Mouse (Mus musculus) heart, postnatal 4 days (tissue): ENCODE data around the gene Tnks2. TPM values are rescaled to one million over a fixed set of nuclear protein-coding genes. Genes with fewer than 3 reads are reported as not detected.
A peak's percentile ranks its signal among the peaks of the same experiment; 100 is the strongest.
"Not testable (repeated sequence)": the region's sequence is repeated elsewhere in the genome, so short reads cannot be mapped to it uniquely, and the experiment has no call there.

Experiments
- DNase-seq: peaks from one replicate; pipeline ENCODE4 v3.0.0; 2021
- total RNA-seq, 2 experiments: library from RNA; stranded (reverse); gene quantifications; 2 replicates each; pipeline ENCODE4 v1.2.3; 2021

Tnks2 gene
- 100 to 1,000 TPM; 109 to 113 TPM for total RNA-seq

DNA sequence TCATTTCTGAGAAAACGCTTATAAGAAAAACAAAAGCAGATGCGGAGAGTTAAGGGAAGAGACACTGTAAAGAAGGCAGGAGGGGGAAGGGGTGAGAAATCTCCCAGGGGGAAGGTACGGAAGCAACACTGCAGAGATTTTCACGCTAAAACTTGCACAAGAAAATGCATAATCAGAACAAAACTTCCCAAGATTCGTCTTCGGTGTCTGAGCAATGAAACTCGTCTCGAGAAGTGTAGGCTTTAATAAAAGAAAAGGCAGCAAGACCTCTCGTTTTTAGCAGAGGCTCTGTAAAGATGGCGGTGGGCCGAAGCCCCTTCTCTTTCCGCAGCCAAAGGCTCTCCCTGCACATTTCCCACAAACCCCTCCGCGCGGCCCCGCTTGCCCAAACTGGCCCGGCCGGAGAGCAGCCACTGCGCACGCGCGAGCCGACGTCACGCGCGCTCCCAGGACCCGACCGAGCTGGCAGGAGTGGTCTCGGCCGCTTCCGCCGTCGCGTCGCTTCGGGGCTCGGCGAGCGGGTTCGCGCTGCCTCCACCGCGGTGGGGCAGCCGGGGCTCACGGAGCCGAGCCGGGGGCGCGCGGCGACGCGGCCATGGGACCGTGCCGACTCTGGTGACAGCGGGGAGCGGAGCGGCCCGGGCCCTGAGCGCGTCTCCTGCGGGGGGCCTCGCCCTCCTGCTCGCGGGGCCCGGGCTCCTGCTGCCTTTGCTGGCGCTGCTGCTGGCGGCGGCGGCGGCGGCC lies at the start of gene Tnks2:
Gene Tnks2, plus strand, starts transcription at position 445 of the 744 bp plus-strand sequence.
- DNase-seq = peak; percentile 99

DNA sequence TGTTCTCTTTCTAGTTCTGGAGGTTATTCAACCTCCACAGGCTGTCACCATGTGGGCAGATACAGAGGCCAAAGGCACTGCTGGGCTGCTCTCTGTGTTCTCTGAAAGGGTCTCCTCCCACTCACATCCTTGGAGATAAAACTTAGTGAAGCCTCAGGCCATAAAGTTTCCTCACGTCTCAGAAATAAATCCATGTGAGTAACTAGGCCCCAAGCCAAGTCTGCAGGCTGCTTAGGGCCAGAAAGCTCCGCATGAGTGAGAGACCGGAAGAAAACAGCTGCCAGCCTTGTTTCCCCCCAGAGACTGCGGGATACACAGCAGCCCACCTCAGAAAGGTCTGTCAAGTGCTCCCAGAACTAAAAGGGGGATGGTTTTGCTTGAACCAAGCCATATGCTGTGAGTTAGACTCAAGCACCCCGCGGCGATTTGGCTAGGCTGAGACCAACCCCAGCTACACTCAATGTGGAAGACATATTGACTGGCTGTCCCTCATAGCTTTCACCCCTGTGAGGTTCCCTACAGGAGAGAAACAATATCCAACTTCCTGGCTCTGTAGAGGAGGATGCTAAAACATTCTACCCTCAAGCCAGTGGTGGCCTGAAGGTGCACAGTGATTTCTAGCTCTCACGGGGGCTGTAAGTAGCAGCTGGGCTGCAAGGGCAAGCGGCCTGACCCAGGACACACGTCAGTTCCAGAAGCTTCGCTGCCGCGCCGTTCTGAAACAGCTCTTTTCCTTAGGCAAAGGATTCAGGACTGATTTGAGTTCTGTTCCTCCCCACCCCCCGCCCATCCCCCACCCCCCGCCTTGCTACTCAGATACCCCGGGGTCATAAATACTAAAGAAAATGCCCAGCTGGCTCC lies 43.9 kb upstream of the Tnks2 start:
- peak; percentile 72 for DNase-seq

DNA sequence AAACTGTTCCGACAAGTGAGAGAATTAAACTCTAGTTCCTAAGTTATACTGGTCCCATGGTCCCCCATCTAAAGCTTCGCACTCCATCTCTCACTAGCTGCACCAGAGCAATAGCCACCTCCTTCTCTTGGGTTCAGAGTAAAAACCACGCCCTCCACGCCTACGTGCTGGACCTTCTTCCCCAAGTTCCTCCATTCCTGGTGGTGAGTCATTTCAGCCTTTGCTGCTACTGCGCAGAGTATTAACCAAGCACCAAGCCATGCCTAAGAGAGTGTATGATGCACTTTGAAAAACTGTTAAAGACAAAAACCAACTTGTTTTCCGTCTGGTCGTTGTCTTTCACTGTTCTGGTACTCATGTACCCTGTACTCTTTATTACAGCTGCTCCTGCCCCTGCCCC lies 41.4 kb upstream of the Tnks2 start:
- peak; percentile 34 for DNase-seq

DNA sequence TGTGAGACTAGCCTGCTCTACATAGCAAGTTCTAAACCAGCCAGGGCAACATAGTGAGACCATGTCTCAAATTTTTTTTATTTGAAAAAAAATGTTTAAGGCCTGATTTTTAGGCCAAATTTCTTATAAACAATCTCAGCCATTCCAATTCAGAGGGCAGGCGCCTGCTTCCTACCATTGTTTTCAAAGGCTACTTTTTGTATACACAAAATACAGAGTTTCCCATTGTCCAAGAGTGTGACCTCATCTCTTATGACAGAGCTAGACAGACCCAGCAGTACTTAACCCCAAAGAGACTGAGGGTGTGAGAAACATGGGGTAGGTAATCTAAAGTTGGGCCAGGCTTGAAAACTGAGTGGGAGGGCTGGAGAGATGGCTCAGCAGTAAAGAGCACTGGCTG lies 40.6 kb upstream of the Tnks2 start:
- DNase-seq = no peak

DNA sequence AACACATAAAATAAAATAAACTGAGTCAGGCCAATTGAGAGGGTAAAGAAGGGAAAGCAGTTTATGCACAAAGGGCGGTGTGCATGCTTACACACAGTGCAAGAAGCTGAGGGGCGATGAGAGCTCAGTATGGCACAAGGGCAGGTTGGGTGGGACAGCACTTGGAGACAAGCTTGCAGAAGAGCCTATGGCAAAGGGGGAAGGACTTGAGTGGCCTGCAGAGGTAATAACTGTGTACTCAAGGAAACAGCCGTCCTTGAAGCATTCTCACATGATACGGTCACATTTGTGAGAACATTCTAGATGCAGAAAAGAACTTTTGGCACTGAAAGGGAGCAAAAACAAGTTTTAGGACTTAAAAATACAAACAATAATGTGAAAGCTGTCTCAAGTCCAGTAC lies 40.0 kb upstream of the Tnks2 start:
- no peak for DNase-seq

DNA sequence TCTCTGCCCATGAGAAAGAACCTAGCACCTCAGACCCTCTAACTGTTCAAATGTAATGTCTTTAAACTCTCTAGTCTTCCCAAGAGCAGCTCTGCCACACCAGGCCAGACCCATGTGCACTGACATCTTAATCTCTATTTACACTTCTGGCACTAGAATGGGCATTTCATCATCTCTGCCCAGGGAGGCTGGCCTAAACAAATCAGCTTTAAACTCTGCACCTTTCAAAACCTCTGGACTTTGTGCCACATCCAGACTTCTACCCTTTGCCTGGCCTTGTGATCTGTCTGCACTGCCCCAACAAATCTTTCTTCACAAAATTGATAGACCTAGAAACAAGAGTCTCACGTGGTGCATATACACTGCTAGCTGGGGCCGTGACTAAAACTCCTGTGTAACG lies 38.8 kb upstream of the Tnks2 start:
- DNase-seq = no peak

DNA sequence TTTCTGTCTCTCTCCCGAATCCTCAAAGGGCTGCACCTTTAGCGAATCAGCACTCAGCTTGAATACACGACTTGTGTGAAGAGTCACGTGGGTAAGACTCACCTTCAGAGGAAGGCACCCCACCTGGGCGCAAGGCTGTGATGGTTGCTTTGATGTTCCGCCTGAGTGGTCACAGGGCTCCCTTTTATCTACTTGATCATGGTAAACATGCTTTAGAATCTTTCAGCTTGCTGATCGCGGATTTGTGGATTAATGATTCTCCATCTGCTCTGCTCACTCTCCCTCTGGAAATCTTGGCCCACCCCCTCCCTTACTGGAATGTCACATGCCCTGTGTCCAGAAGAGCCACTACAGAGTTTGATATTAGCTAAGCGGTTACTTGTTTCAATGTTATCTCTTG lies 37.1 kb upstream of the Tnks2 start:
- DNase-seq = no peak

DNA sequence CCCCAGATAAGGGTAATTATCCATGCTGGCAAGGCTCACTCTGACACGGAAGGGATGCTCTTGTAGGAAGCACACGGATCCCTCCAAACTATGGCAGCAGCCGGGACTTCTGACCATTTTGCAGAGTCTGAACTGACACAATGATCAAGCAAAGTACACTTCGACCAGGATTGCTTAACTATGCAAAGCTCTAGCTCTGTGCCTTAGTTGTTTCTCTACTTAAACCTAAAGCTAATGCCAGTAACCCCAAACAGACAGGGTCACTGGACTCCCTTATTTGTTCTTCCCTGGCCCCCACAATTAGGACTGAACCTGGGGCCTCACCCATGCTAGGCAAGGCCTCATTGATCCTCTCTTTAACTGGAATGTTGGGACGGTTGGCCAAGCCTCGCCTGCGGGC lies 33.7 kb upstream of the Tnks2 start:
- DNase-seq = no peak

DNA sequence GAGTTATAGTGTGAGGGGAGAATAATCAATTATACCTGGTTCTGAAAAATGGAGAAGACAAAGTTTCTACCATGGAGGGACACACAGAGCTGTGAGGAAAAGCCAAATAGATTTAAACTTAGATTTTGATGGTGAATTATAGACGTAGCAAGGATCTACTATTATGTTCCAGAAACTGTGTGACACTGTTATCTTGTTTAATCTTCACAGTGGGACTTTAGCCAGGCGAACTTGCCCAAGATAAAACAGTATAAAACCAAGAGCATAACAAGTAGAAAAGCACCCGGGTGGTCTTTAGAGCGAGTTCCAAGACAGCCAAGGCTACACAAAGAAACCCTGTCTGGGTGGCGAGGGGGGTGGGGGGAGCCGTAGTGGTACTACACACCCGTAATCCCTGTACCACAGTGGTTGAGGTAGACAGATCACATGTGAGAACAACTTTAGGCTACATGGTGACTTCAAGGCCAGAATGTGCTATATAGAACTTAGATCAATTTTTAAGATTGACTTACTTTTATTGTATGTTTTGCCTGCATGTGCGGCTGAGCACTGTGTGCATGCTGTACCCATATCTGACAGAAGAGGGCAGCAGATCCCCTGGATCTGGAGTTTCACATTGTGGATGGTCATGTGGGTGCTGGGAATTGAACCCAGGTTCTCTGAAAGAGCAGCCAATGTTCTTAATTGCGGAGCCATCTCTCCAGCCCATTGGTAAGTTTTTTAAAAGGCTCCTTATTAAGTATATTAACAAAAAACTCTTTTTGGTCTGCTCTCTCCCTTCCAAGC lies 32.0 kb upstream of the Tnks2 start:
- DNase-seq = no peak

DNA sequence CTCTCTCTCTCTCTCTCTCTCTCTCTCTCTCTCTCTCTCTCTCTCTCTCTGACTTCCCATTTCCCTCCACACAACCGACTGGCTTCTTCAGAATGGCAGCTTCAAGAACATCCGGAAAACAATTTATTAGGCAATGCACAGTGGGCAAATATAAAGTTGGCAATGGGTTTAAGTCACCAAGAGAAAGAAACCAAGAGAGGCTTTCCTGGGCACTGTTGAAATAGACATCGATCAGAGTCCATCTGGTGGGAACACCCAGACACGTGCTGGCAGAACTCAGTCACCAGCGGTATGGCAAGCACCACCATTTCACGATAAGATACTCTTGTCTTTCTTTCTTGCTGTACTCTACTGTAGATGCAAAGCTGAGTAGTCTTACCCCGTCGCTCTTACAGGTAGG lies 30.6 kb upstream of the Tnks2 start:
- DNase-seq = no peak

DNA sequence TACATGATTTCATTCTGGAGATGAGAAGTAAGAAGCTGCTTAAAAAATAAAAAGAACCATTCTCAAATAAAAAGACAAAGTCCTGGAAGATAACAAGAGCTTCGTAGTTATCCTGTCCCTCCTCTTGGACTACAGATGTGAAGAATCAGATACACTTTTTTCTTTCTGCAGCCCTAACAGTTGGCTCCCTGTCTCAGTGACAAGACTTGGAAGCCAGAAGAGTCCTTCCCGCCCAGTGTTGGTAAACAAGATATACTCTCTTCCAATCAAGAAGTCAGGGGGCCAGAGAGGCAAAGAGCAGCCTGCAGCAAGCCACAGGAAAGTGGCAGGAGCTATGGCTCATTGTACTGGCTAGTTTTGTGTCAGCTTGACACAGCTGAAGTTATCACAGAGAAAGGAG lies 27.2 kb upstream of the Tnks2 start:
- no peak for DNase-seq

DNA sequence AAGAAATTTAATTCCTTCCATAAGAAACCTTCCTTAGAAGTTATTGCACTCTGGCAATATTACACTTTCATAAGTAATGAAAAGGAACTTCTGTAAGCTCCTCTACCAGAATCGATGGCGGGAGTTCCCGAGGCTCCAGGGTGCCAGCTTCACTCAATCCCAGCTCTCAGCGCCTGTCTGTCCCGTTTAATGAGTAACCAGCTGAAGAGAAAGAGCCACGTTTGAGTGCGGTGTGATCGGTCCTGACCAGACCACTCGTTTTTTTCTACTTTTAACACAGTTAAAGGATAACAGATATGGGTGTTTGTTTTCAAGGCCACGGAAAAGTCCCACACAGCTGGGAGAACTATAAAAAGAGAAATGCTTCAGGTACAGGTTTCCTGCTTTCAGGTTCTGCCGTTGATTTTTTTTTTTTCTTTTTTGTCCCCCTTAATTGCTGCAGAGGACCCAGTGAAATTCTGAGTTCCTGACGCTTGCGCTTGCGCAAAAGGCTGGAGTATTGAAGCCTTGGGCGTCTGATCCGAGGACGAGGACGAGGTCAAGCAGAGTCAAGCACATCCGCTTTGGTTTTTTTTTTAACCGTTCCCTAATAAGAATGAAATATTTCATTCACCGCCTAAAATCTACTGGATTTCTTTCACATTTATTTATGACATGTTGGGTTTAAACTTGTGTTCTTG lies 25.5 kb upstream of the Tnks2 start:
- DNase-seq = no peak

DNA sequence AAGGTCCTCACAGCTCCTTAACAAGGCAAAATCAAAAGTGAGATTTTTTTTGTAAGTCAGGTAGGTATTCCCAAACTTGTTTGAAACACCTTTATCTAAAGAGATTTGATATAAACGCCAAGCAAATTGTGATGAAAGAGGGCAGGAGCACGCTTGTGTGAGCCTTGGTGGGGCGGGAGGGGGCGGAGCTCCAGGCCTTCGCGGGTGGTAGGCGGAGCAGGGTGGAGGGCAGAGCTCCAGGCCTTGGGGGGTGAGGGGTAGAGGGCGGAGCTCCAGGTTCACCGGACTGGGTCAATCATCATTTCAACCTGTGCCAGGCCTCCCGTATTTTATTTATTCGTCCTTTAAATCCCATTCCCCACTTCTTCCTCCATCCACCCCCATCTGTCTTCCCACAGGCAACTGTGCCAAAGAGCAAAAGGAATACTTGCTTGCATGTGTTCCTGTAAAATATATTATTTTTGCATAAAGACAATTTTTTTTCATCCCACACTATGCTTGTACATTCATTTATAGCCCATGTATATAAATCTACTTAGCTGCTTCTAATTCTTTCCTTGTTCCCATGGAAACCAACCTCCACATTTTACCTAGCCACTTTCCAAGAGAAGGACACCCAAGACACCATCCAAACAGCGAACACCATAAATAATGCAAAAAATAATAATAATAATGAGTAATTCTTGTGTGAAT lies 24.4 kb upstream of the Tnks2 start:
- no peak for DNase-seq

DNA sequence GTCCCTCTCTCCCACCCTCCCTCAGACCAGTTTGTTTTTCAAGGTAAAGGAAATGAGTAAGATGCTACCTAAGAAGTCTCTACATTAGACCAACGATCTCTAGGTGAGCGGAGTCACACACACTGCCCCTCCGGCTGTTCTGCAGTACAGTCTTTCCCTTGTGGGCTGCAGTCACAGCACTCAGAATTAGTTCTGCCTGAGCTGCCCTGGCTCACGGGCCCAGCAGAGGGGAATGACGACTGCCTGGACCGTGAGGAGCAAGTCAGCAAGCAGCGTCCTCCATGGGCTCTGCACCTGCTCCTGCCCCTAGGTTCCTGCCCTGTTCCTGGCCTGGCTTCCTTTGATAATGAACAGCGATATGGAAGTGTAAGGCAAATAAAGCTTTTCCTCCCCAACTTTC lies 22.0 kb upstream of the Tnks2 start:
- no peak for DNase-seq

DNA sequence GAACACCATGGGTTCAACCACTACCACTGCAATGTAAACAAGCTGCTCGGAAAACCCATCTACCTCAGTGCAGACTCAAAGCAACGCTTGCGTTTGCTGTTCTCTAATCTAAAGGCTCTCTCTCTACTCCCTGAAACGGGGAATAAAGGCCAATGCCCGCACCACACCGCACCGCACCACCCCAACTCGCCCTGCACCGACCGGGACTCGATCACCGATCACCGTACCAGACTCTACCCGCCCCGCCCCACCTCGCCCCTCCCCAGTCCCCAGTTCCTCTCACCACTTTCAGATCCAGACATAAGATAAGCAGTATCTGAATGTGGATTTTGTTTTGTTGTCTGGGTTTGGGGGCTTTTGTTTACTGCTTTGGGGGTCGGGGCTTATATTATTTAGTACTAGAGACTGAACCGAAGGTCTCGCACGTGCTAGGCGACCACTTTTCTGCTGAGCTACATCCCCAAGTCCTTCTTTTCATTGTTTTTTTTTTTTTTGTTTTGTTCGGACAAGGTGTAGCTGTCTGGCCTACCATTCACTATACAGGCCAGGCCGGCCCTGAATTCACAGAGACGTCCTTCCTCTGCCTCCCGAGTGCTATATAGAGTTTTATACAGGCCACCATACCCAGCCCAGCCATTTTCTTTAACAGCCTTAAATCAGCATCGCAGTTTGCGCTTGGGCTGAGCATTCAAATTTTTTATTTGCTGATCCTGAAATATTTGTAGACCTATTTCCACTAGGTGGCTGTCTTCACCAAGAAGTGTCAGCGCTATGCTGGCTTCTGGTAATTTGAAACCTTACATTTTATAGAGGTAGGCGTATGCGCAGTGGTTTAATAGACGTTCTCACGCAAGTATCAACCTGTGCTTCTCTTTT lies 18.4 kb upstream of the Tnks2 start:
- DNase-seq = peak; percentile 51

DNA sequence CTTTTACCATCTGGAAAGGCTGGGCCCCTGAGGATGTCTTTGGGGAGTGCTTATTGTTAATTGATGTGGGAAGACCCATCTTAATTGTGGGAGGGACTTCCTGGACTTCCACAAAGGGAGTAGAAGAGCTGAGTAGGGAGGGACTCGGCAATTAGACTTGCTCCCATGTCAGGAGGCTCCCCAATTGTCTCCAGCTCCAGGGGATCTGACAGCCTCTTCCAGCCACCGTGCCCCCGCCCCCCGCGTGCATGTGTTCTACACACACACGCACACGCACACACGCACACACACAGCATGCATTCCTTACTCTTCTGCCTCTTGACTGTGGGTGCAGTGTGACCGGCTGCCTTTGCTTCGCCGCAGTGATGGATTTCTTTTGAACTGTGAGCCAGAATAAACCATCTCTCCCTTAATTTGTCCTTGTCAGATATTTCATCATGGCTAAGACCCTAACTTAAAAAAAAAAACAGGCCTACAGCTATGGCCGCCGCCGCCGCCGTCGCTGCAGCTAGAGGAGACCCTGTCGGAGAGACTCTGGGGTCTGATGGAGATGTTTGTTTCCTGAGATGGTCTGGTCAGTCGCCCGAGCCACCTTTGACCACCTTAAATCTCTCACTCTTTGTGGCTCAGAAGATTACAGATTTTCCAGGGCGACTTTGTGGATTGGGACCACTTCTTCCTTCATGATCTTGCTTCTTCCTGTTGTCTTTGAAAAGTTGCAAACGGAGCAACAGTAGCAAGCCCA lies 15.7 kb upstream of the Tnks2 start:
- peak; percentile 40 for DNase-seq

DNA sequence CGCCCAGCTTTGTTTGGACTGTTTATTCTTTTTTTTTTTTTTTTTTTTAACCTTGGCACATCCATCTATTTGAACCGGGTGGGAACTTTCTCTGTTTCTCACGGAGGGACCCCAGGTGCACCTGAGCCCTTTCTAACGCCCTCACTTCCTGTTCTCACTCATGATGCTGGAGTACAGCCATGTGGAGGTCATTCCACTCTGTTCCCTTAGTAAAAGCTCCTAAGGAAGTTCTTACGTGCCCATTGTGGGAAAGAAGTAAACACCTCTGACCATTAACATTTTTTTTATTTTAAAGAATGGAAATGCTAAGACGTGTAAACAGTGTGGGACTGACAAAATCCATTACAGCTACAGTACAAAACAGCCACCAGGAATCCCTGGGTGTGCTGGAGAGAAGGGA lies 14.8 kb upstream of the Tnks2 start:
- DNase-seq = no peak

DNA sequence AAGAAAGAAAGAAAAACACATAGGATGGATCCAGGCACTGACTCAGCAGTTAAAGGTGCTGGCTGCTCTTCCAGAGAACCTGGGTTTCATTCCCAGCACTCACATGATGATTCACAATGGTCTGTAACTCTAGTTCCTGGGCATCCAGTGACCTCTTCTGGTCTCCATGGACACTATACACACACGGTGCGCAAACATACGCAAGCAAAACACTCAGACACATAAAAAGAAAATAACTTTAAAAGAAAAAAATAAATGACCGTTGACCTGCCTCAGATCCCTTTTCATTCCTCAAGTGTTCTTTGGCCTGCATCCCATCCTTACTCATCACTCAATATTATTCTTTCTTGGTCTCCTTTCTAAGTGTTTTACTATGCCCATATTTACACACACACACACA lies 13.6 kb upstream of the Tnks2 start:
- DNase-seq = no peak

DNA sequence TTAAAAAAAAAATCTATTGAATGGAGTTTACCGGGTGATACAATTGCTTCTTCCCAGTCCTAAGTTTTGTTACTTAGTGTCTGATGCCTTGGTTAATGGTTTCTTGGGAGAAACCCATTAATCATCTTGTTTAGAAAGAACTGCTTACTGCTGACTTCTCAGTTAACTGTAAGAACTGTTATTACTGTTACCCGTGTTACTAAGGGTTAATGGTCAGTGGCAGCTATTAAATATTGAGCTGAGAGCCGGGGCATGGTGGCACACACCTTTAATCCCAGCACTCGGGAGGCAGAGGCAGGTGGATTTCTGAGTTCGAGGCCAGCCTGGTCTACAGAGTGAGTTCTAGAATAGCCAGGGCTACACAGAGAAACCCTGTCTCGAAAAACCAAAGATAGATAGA lies 12.7 kb upstream of the Tnks2 start:
- DNase-seq = not testable (repeated sequence)

DNA sequence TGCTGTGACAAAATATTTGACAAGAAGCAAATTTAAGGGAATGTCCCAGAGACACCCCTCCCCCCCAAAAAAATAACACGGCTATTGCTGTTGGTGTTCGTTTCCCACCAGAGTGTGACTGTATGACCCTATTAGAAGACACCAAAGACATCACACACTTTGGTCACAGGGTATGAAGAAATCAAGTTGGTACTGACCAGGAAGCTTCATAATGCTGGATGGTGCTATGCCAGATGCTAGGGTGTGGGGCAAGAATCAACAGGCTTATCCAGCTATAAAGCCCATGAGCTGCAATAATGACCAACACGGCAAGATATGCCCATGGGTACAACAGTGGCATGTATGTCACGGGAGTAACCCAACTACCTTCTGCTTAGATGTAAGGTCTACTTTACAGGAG lies 11.3 kb upstream of the Tnks2 start:
- DNase-seq = no peak
